Mouse (Mus musculus): Measurements from ENCODE around the gene Vmn1r233.

GRCm38 (mm10) chr17:20944985-20945891 lies 51.0 kb downstream of the Vmn1r233 start, which contains the start of gene Ppp2r1a:
- no peak for TF ChIP-seq CTCF (IDR thresholded peaks at IDR 0.05; ENCODE audit: control insufficient read depth, insufficient read depth, insufficient read length)
- no peak for TF ChIP-seq CEBPB (IDR thresholded peaks at IDR 0.05; ENCODE audit: low read depth)
- TF ChIP-seq USF1 (IDR thresholded peaks at IDR 0.05; ENCODE audit: low read depth) = no peak
- TF ChIP-seq MYOG (IDR thresholded peaks at IDR 0.05; ENCODE audit: control insufficient read depth, extremely low read depth, insufficient read length) = no peak
- TF ChIP-seq FOSL1 (IDR thresholded peaks at IDR 0.05; ENCODE audit: insufficient read depth, low read length, poor library complexity, severe bottlenecking) = no peak
- no peak for TF ChIP-seq MYOD1 (IDR thresholded peaks at IDR 0.05; ENCODE audit: control insufficient read depth, insufficient read length, low read depth)

Measured in C2C12 (cell line).